8 mouse cellular contexts compared by ENCODE assay signal in genomic region chr12:30372293-30372692, GRCm38 (mm10). TPM values are rescaled to one million over a fixed set of nuclear protein-coding genes. Genes with fewer than 3 reads are reported as not detected.
DNase-seq lines count a peak whose midpoint lies in the region; ATAC-seq and TF ChIP-seq lines count a peak whose summit lies in the region.

No protein-coding gene starts in this region.

- H3K27me3 ChIP-seq in forebrain, embryonic 12.5 days, result peaks cover 17% of the 10 kb centered on the region
- H3K27me3 ChIP-seq in limb, embryonic 10.5 days (ENCODE audit: low read depth, poor library complexity, severe bottlenecking), result peaks cover 51% of the 10 kb centered on the region
- H3K27me3 ChIP-seq in midbrain, embryonic 14.5 days (ENCODE audit: control insufficient read depth, insufficient read depth, low read length), result peaks cover 4% of the 10 kb centered on the region; the same call in 1 of the 2 replicates

- 47% methylated on average over 5 of the region's 5 CpGs for WGBS in forebrain, embryonic 12.5 days
- 58% methylated on average over 5 of the region's 5 CpGs for WGBS in limb, embryonic 10.5 days
- WGBS in midbrain, embryonic 14.5 days, result 49% methylated on average over 5 of the region's 5 CpGs

- no peak for DNase-seq in gastrocnemius, adult 2 months
- no peak for DNase-seq in gastrocnemius, postnatal 25 days
- no peak for DNase-seq in limb, embryonic 10.5 days (ENCODE audit: low spot score)
- DNase-seq in midbrain, embryonic 14.5 days, result no peak
- no peak for DNase-seq in thymus, adult 18-20 months
- no peak for DNase-seq in gastrocnemius, adult 18-20 months (ENCODE audit: low spot score)
- no peak for DNase-seq in spleen, postnatal 14 days (ENCODE audit: low spot score in 2 of 2)

- no peak overlapping the region for H3K27ac ChIP-seq in gastrocnemius, adult 2 months
- H3K27ac ChIP-seq in forebrain, embryonic 12.5 days, result no peak overlapping the region
- no peak overlapping the region for H3K27ac ChIP-seq in limb, embryonic 10.5 days
- H3K27ac ChIP-seq in midbrain, embryonic 14.5 days (replicated peaks; ENCODE audit: low read depth, low read length), result no peak overlapping the region

- H3K9me3 ChIP-seq in forebrain, embryonic 12.5 days, result no peaks in the 10 kb centered on the region
- no peaks in the 10 kb centered on the region for H3K9me3 ChIP-seq in limb, embryonic 10.5 days (replicated peaks)
- H3K9me3 ChIP-seq in midbrain, embryonic 14.5 days (ENCODE audit: control insufficient read depth, low read length), result no peaks in the 10 kb centered on the region

- peaks cover 6% of the 10 kb centered on the region for H3K4me1 ChIP-seq in forebrain, embryonic 12.5 days
- H3K4me1 ChIP-seq in limb, embryonic 10.5 days, result peaks cover 10% of the 10 kb centered on the region
- peaks cover 4% of the 10 kb centered on the region; the same call in 1 of the 2 replicates for H3K4me1 ChIP-seq in midbrain, embryonic 14.5 days (ENCODE audit: control insufficient read depth, insufficient read depth, low read length)

- H3K9ac ChIP-seq in forebrain, embryonic 12.5 days, result no peak overlapping the region
- no peak overlapping the region; the same call in 1 of the 2 replicates for H3K9ac ChIP-seq in midbrain, embryonic 14.5 days (replicated peaks; ENCODE audit: low read length)

- H3K4me3 ChIP-seq in gastrocnemius, adult 2 months, result peak overlapping the region; percentile 74
- peak overlapping the region; percentile 54 for H3K4me3 ChIP-seq in forebrain, embryonic 12.5 days (replicated peaks)
- peak overlapping the region; percentile 58 for H3K4me3 ChIP-seq in limb, embryonic 10.5 days
- peak overlapping the region; percentile 46 for H3K4me3 ChIP-seq in midbrain, embryonic 14.5 days (replicated peaks; ENCODE audit: low read depth, low read length)

- no peak for ATAC-seq in forebrain, embryonic 12.5 days (ENCODE audit: low FRiP score)
- no peak for ATAC-seq in midbrain, embryonic 14.5 days (ENCODE audit: low FRiP score, low TSS enrichment)

- intact Hi-C loops in gastrocnemius, adult 2 months (cut with DNase I), result loop anchor here (5.0 to 10.0 kb wide), 3 partner anchors 203 to 715 kb away; no protein-coding TSS in a partner anchor

- peak overlapping the region; percentile 93 for H3K4me2 ChIP-seq in forebrain, embryonic 12.5 days
- peak overlapping the region; percentile 71 for H3K4me2 ChIP-seq in midbrain, embryonic 14.5 days (ENCODE audit: low read length)

- H3K36me3 ChIP-seq in forebrain, embryonic 12.5 days (replicated peaks), result no peaks in the 10 kb centered on the region
- H3K36me3 ChIP-seq in limb, embryonic 10.5 days, result no peaks in the 10 kb centered on the region
- no peaks in the 10 kb centered on the region for H3K36me3 ChIP-seq in midbrain, embryonic 14.5 days (ENCODE audit: control insufficient read depth, insufficient read depth, low read length)

- TF ChIP-seq CTCF in gastrocnemius, adult 2 months (IDR thresholded peaks at IDR 0.05), result no peak

RNA-seq across cellular contexts. Expression of gene Sntg2, which starts 0.9 kb away (rescaled TPM):
- under 1 TPM in 1 of 2 experiments, not detected in 1; 0.98 TPM for total RNA-seq in gastrocnemius, adult 2 months (2021)
- under 1 TPM; 0.38 to 0.64 TPM for total RNA-seq in gastrocnemius, postnatal 25 days (2021)
- polyA plus RNA-seq in forebrain, embryonic 12.5 days (2016; fragmentation: Nextera tagmentation; extraction: Ambion mirVana), result 0.55 and 1.4 TPM in 2 replicates
- 0.31 and 0.58 TPM in 2 replicates for polyA plus RNA-seq in limb, embryonic 10.5 days (2016; fragmentation: Nextera tagmentation; extraction: Ambion mirVana)
- 4.3 and 4.9 TPM in 2 replicates for polyA plus RNA-seq in midbrain, embryonic 14.5 days (2014; fragmentation: Nextera tagmentation; extraction: Ambion mirVana)
- under 1 TPM; 0.18 to 0.19 TPM for total RNA-seq in gastrocnemius, adult 18-20 months (2021)
